Mouse (Mus musculus) neural tube, embryonic 14.5 days (tissue): ENCODE measurements around the gene Nfxl1. TPM values are rescaled to one million over a fixed set of nuclear protein-coding genes. Genes with fewer than 3 reads are reported as not detected.

Source experiments
- ATAC-seq: fragments of 200-750 bp; cut with Nextera tagmentation; 2 replicates; pipeline ENCODE4 v1.8.0; 2017; ENCODE audit warnings: low read depth, mild to moderate bottlenecking, moderate TSS enrichment, moderate library complexity
- H3K27ac ChIP-seq: fragments of 300-500 bp; sonication (generic); 2 replicates; pipeline ENCODE4 v1.5.1; 2014; ENCODE audit warnings: low read depth, mild to moderate bottlenecking, control low read depth, low read length, moderate library complexity, mixed read lengths
- H3K27me3 ChIP-seq: fragments of 300-500 bp; sonication (generic); 2 replicates; pipeline ENCODE4 v1.6.1; 2014; ENCODE audit warnings: low read length; ENCODE audit not compliant: control insufficient read depth, insufficient read depth
- H3K36me3 ChIP-seq: fragments of 300-500 bp; sonication (generic); 2 replicates; pipeline ENCODE4 v1.6.1; 2014; ENCODE audit warnings: low read length, mixed read lengths; ENCODE audit not compliant: control insufficient read depth, insufficient read depth
- H3K4me1 ChIP-seq: fragments of 300-500 bp; sonication (generic); 2 replicates; pipeline ENCODE4 v1.6.1; 2014; ENCODE audit warnings: low read length; ENCODE audit not compliant: control insufficient read depth, insufficient read depth
- H3K4me2 ChIP-seq: fragments of 300-500 bp; sonication (generic); 2 replicates; pipeline ENCODE4 v1.6.1; 2014; ENCODE audit warnings: mild to moderate bottlenecking, low read depth, low read length, control low read depth
- H3K4me3 ChIP-seq: fragments of 300-500 bp; sonication (generic); 2 replicates; pipeline ENCODE4 v1.5.1; 2014; ENCODE audit warnings: low read depth, low read length, control low read depth, mixed read lengths
- H3K9ac ChIP-seq: fragments of 300-500 bp; sonication (generic); replicated peaks from 2 replicates; pipeline ENCODE4 v1.6.1; 2014; ENCODE audit warnings: low read depth, mild to moderate bottlenecking, control low read depth, low read length, mixed read lengths
- H3K9me3 ChIP-seq: fragments of 300-500 bp; sonication (generic); 2 replicates; pipeline ENCODE4 v1.6.1; 2016; ENCODE audit warnings: low read length; ENCODE audit not compliant: control insufficient read depth
- WGBS: fragments of 180-500 bp; shearing (Covaris S2); extraction: QIAGEN DNeasy Blood & Tissue Kit; methylation state at CpG from one replicate; pipeline ENCODE4 v1.1.7; 2014; 5-methylcytosine and 5-hydroxymethylcytosine counted together
- polyA plus RNA-seq: library from polyadenylated mRNA; unstranded; fragments of >200 nt; fragmentation: Nextera tagmentation; extraction: Ambion mirVana; gene quantifications from 2 replicates; pipeline ENCODE4 v1.2.1, GENCODE M21; 2014

Gene Nfxl1
- polyA plus RNA-seq, 1 experiment from 2014 or later: 18.5 TPM

GRCm38 (mm10) chr5:72471746-72472145, 87.7 kb downstream of the Nfxl1 start:
- ATAC-seq: no peak
- no peak overlapping the region for H3K4me2 ChIP-seq
- H3K27ac ChIP-seq: no peak overlapping the region
- no peaks in the 10 kb centered on the region for H3K4me1 ChIP-seq
- no peak overlapping the region for H3K4me3 ChIP-seq
- 75% methylated on average over 7 of the region's 7 CpGs for WGBS
- H3K27me3 ChIP-seq: no peaks in the 10 kb centered on the region
- no peak overlapping the region for H3K9ac ChIP-seq
- no peaks in the 10 kb centered on the region for H3K36me3 ChIP-seq
- no peaks in the 10 kb centered on the region for H3K9me3 ChIP-seq

GRCm38 (mm10) chr5:72464932-72465331, 94.6 kb downstream of the Nfxl1 start:
- Histone ChIP-seq H3K27me3 (no peaks in the 10 kb centered on the region), H3K27ac (no peak overlapping the region), H3K4me2 (no peak overlapping the region), H3K9ac (no peak overlapping the region), H3K36me3 (no peaks in the 10 kb centered on the region), H3K4me3 (no peak overlapping the region), H3K9me3 (no peaks in the 10 kb centered on the region), H3K4me1 (no peaks in the 10 kb centered on the region)
- ATAC-seq: no peak
- 40% methylated on average over 3 of the region's 3 CpGs for WGBS

Other genes with a start within 250 kb of the Nfxl1 start
- 1.2 and 2.4 TPM in 2 replicates for gene Corin, start 55.2 kb downstream of the Nfxl1 start, polyA plus RNA-seq
- 5.9 and 6.9 TPM in 2 replicates for gene Zar1, start 21.6 kb upstream of the Nfxl1 start, polyA plus RNA-seq
- gene Gm5868, start 27.9 kb upstream of the Nfxl1 start, polyA plus RNA-seq: 7.3 TPM in 2 replicates
- gene Cnga1, start 84.6 kb upstream of the Nfxl1 start, polyA plus RNA-seq: not detected in 2 replicates
- 0.50 and 1.2 TPM in 2 replicates for gene Nipal1, start 88.1 kb upstream of the Nfxl1 start, polyA plus RNA-seq
- 0.12 and 0.22 TPM in 2 replicates for gene Txk, start 193.1 kb upstream of the Nfxl1 start, polyA plus RNA-seq